14 mouse cellular contexts compared by ENCODE assay signal in genomic region chr10:115816511-115816910, GRCm38 (mm10). TPM values are rescaled to one million over a fixed set of nuclear protein-coding genes. Genes with fewer than 3 reads are reported as not detected.
DNase-seq lines count a peak whose midpoint lies in the region; ATAC-seq and TF ChIP-seq lines count a peak whose summit lies in the region.
"Had no signal": no experiment of that assay in that cellular context is flagged by ENCODE, and none has a peak within 500 bp of the region (broad histone marks: within the 10 kb centered on the region; RNA-seq: fewer than 3 reads in every experiment).

Tspan8 (plus strand) TSS chr10:115816832.

- TF ChIP-seq CTCF in kidney, adult 2 months (conservative IDR thresholded peaks at IDR 0.05; ENCODE audit: insufficient read depth, insufficient read length, low read depth, low read length), result no peak
- TF ChIP-seq CTCF in intestine, postnatal 0 days (IDR thresholded peaks at IDR 0.05; ENCODE audit: low read depth), result no peak

- no peaks in the 10 kb centered on the region for H3K9me3 ChIP-seq in intestine, postnatal 0 days (ENCODE audit: control insufficient read depth)
- H3K9me3 ChIP-seq in midbrain, embryonic 10.5 days (replicated peaks), result no peaks in the 10 kb centered on the region
- H3K9me3 ChIP-seq: forebrain, embryonic 13.5 days had no signal

- peaks cover 5% of the 10 kb centered on the region; the same call in 1 of the 2 replicates for H3K4me1 ChIP-seq in kidney, adult 2 months (ENCODE audit: control insufficient read depth, insufficient read depth, low read length)
- 0 out of 2 replicates have a peak, but pooled peaks cover 3% of the 10 kb centered on the region for H3K4me1 ChIP-seq in intestine, postnatal 0 days (replicated peaks; ENCODE audit: control insufficient read depth, insufficient read depth, low read length)
- no peaks in the 10 kb centered on the region for H3K4me1 ChIP-seq in midbrain, embryonic 10.5 days
- H3K4me1 ChIP-seq: forebrain, embryonic 13.5 days had no signal

- peak within 1 kb of the TSS; percentile 51 for H3K27ac ChIP-seq in kidney, adult 2 months (ENCODE audit: insufficient read depth, low read depth, low read length)
- peak within 1 kb of the TSS; percentile 42 for H3K27ac ChIP-seq in intestine, postnatal 0 days (ENCODE audit: low read depth, low read length)
- no peak within 1 kb of the TSS for H3K27ac ChIP-seq in midbrain, embryonic 10.5 days (replicated peaks)
- H3K27ac ChIP-seq: forebrain, embryonic 13.5 days had no signal

- no peak for TF ChIP-seq POLR2A in kidney, adult 2 months (IDR thresholded peaks at IDR 0.05; ENCODE audit: low read depth, low read length)

- peak within 1 kb of the TSS; percentile 31 for H3K4me3 ChIP-seq in kidney, adult 2 months (ENCODE audit: insufficient read depth, low read depth, low read length)
- peak within 1 kb of the TSS; percentile 43 for H3K4me3 ChIP-seq in intestine, postnatal 0 days (ENCODE audit: low read depth, low read length)
- no peak within 1 kb of the TSS for H3K4me3 ChIP-seq in midbrain, embryonic 10.5 days
- H3K4me3 ChIP-seq: forebrain, embryonic 13.5 days had no signal

- peak; percentile 27 for DNase-seq in kidney, adult 2 months
- DNase-seq in kidney, postnatal 10 days, result no peak
- peak; percentile 18 for DNase-seq in c-Kit-positive CD71-negative TER-119-negative erythroid progenitor cells, embryonic 14.5 days (ENCODE audit: low read depth)
- no peak for DNase-seq in midbrain, embryonic 10.5 days (ENCODE audit: low spot score)
- DNase-seq in urinary bladder, postnatal 10 days (ENCODE audit: low spot score), result no peak
- DNase-seq: adrenal gland, adult 8-10 months; cerebellum, postnatal 14 days; retina, postnatal 1 day; thymus, adult 2 months had no signal

- peak within 1 kb of the TSS; percentile 32; the same call in 1 of the 2 replicates for H3K9ac ChIP-seq in intestine, postnatal 0 days (ENCODE audit: low read depth, low read length)
- H3K9ac ChIP-seq: forebrain, embryonic 13.5 days had no signal

- H3K27me3 ChIP-seq in kidney, adult 2 months (replicated peaks; ENCODE audit: control insufficient read depth, insufficient read depth, low read length), result no peaks in the 10 kb centered on the region
- H3K27me3 ChIP-seq in intestine, postnatal 0 days (replicated peaks; ENCODE audit: control insufficient read depth, insufficient read depth, low read length), result no peaks in the 10 kb centered on the region
- H3K27me3 ChIP-seq in midbrain, embryonic 10.5 days (ENCODE audit: low read depth, poor library complexity, severe bottlenecking), result no peaks in the 10 kb centered on the region
- H3K27me3 ChIP-seq: forebrain, embryonic 13.5 days had no signal

- no peaks in the 10 kb centered on the region for H3K36me3 ChIP-seq in kidney, adult 2 months (ENCODE audit: control insufficient read depth, insufficient read depth, low read length)
- no peaks in the 10 kb centered on the region for H3K36me3 ChIP-seq in intestine, postnatal 0 days (ENCODE audit: control insufficient read depth, insufficient read depth)
- H3K36me3 ChIP-seq in midbrain, embryonic 10.5 days, result no peaks in the 10 kb centered on the region

- 22% methylated on average over 6 of the region's 6 CpGs for WGBS in kidney, adult 2 months
- WGBS in intestine, postnatal 0 days, result 9% methylated on average over 6 of the region's 6 CpGs
- 66% methylated on average over 6 of the region's 6 CpGs for whole genome bisulfite sequencing in midbrain, embryonic 10.5 days

- H3K4me2 ChIP-seq in intestine, postnatal 0 days (replicated peaks; ENCODE audit: low read depth), result peak within 1 kb of the TSS; percentile 60
- H3K4me2 ChIP-seq: forebrain, embryonic 13.5 days had no signal

- peak; percentile 22; the same call in 1 of the 2 replicates for ATAC-seq in intestine, postnatal 0 days
- peak; percentile 20; the same call in 1 of the 2 replicates for ATAC-seq in megakaryocyte-erythroid progenitor cell, adult 5-6 weeks (replicated peaks; ENCODE audit: low FRiP score, low TSS enrichment, poor library complexity, severe bottlenecking)
- no peak for ATAC-seq in inflammation-experienced regulatory T-cells, adult 6 months
- ATAC-seq: forebrain, embryonic 13.5 days; hindbrain, embryonic 16.5 days had no signal

RNA-seq across cellular contexts. Expression of gene Tspan8, which starts in this region (rescaled TPM):
- polyA plus RNA-seq in kidney, adult 2 months (2012; rRNA removed), result 22.7 and 32.7 TPM in 2 replicates
- polyA plus RNA-seq in intestine, postnatal 0 days (2015; fragmentation: Nextera tagmentation; extraction: Ambion mirVana), result 204 and 208 TPM in 2 replicates
- 50.8 and 55.7 TPM in 2 replicates for total RNA-seq in megakaryocyte-erythroid progenitor cell, adult 5-6 weeks (2014; fragmentation: Nextera tagmentation)
- total RNA-seq in megakaryocyte-erythroid progenitor cell, adult 5-6 weeks (2017), result 85.7 and 105 TPM in 2 replicates
- 0.16 and 0.22 TPM in 2 replicates for polyA plus RNA-seq in midbrain, embryonic 10.5 days (2016; fragmentation: Nextera tagmentation; extraction: Ambion mirVana)
- polyA plus RNA-seq in inflammation-experienced regulatory T-cells, adult 6 months (2017; shearing (Covaris generic)), result 1 to 10 TPM in 1 of 3 experiments, not detected in 2; 1.2 TPM
- polyA plus RNA-seq: forebrain, embryonic 13.5 days had no signal

Comparison
In these comparisons a context has a peak if more than half of its experiments do, and no peak if none do; other contexts are left out.
1. RNA of gene Tspan8 (polyA plus RNA-seq): 204 to 208 TPM in intestine, postnatal 0 days and 22.7 to 32.7 TPM in kidney, adult 2 months; 0.16 to 0.22 TPM in midbrain, embryonic 10.5 days and 1.2 TPM in inflammation-experienced regulatory T-cells, adult 6 months; every median in the first group is over 10 times any median in the second.
2. DNase-seq: peak in kidney, adult 2 months (single experiment) and c-Kit-positive CD71-negative TER-119-negative erythroid progenitor cells, embryonic 14.5 days (single experiment); none in kidney, postnatal 10 days (single experiment), midbrain, embryonic 10.5 days (single experiment) and urinary bladder, postnatal 10 days (single experiment).